In genomic region chr6:113677070-113677734, GRCm38 (mm10) we compare ENCODE assay signal across 13 mouse cellular contexts. TPM values are rescaled to one million over a fixed set of nuclear protein-coding genes. Genes with fewer than 3 reads are reported as not detected.
DNase-seq lines count a peak whose midpoint lies in the region; ATAC-seq and TF ChIP-seq lines count a peak whose summit lies in the region.
"Had no signal": no experiment of that assay in that cellular context is flagged by ENCODE, and none has a peak within 500 bp of the region (broad histone marks: within the 10 kb centered on the region; RNA-seq: fewer than 3 reads in every experiment).

No protein-coding gene starts in this region.

- no peaks in the 10 kb centered on the region for H3K27me3 ChIP-seq in hindbrain, embryonic 16.5 days (replicated peaks; ENCODE audit: control insufficient read depth, insufficient read depth, low read length)
- no peaks in the 10 kb centered on the region for H3K27me3 ChIP-seq in hindbrain, postnatal 0 days (ENCODE audit: insufficient read depth, low read length)
- H3K27me3 ChIP-seq: embryonic facial prominence, embryonic 13.5 days had no signal

- WGBS in hindbrain, embryonic 16.5 days, result 77% methylated on average over 14 of the region's 14 CpGs
- 80% methylated on average over 14 of the region's 14 CpGs for WGBS in hindbrain, postnatal 0 days

- in situ Hi-C loops in ES-E14 (cut with MboI; ENCODE audit: low sequenced_read_pairs in 2 of 2, unreplicated experiment in 2 of 2), result no loop called here

- peak; percentile 19 to 35; a peak in 1 of 4 replicates for ATAC-seq in hematopoietic stem cell, adult 5-6 weeks (replicated peaks in 1 of 2; ENCODE audit: insufficient read depth in 1 of 2, low FRiP score in 2 of 2, low TSS enrichment in 1 of 2, low read depth in 1 of 2, poor library complexity in 2 of 2, severe bottlenecking in 2 of 2)
- no peak for ATAC-seq in hindbrain, embryonic 16.5 days
- no peak for ATAC-seq in hindbrain, postnatal 0 days
- ATAC-seq: forebrain, embryonic 14.5 days had no signal

- no peaks in the 10 kb centered on the region for H3K9me3 ChIP-seq in ES-E14 (ENCODE audit: control insufficient read depth, insufficient read depth, low read depth, low read length)
- no peaks in the 10 kb centered on the region for H3K9me3 ChIP-seq in hindbrain, embryonic 16.5 days (ENCODE audit: control insufficient read depth, low read length)
- no peaks in the 10 kb centered on the region for H3K9me3 ChIP-seq in hindbrain, postnatal 0 days (ENCODE audit: low read length)
- H3K9me3 ChIP-seq: embryonic facial prominence, embryonic 13.5 days had no signal

- H3K27ac ChIP-seq in ES-E14 (ENCODE audit: insufficient read depth, low read depth, low read length, poor library complexity, severe bottlenecking), result peak overlapping the region; percentile 20; the same call in 1 of the 2 replicates
- H3K27ac ChIP-seq in hindbrain, embryonic 16.5 days (ENCODE audit: low read depth, low read length), result no peak overlapping the region
- H3K27ac ChIP-seq in hindbrain, postnatal 0 days, result no peak overlapping the region
- H3K27ac ChIP-seq: embryonic facial prominence, embryonic 13.5 days; hindbrain, embryonic 14.5 days; left cerebral cortex, adult 2 months; liver, embryonic 14.5 days had no signal

- H3K4me1 ChIP-seq in ES-E14 (ENCODE audit: control insufficient read depth in 2 of 2, insufficient read depth in 2 of 2, low read length in 2 of 2, poor library complexity in 1 of 2), result peaks cover 2 to 20% of the 10 kb centered on the region in 2 experiments; a peak in 2 of 4 replicates
- H3K4me1 ChIP-seq in hindbrain, embryonic 16.5 days (ENCODE audit: control insufficient read depth, insufficient read depth, low read depth, low read length), result no peaks in the 10 kb centered on the region
- H3K4me1 ChIP-seq in hindbrain, postnatal 0 days (ENCODE audit: insufficient read depth, low read length), result no peaks in the 10 kb centered on the region
- H3K4me1 ChIP-seq: embryonic facial prominence, embryonic 13.5 days had no signal

- H3K9ac ChIP-seq in ES-E14 (ENCODE audit: insufficient read depth, low read depth, low read length, poor library complexity, severe bottlenecking), result no peak overlapping the region
- H3K9ac ChIP-seq in hindbrain, embryonic 16.5 days (ENCODE audit: low read depth, low read length), result no peak overlapping the region
- H3K9ac ChIP-seq in hindbrain, postnatal 0 days (replicated peaks; ENCODE audit: low read length), result no peak overlapping the region
- H3K9ac ChIP-seq: embryonic facial prominence, embryonic 13.5 days; hindbrain, embryonic 14.5 days; liver, embryonic 14.5 days had no signal

- peak; percentile 63 for DNase-seq in layer of hippocampus, adult 11-12 months (ENCODE audit: low spot score)
- DNase-seq in layer of hippocampus, adult 9-10 months (ENCODE audit: low spot score), result no peak
- no peak for DNase-seq in ES-E14 (ENCODE audit: low read depth, low spot score)
- DNase-seq in monocyte, adult 2 months (ENCODE audit: low read depth in 1 of 2, low spot score in 2 of 2), result peak; percentile 85 to 89
- no peak for DNase-seq in hindbrain, postnatal 0 days (ENCODE audit: low spot score)
- DNase-seq: cerebellum, adult 11 months had no signal

- TF ChIP-seq CTCF in hindbrain, postnatal 0 days (IDR thresholded peaks at IDR 0.05; ENCODE audit: low read depth), result no peak

- no peaks in the 10 kb centered on the region for H3K36me3 ChIP-seq in ES-E14 (ENCODE audit: control insufficient read depth, insufficient read depth, low read length, poor library complexity, severe bottlenecking)
- no peaks in the 10 kb centered on the region for H3K36me3 ChIP-seq in hindbrain, embryonic 16.5 days (ENCODE audit: control insufficient read depth, insufficient read depth, low read length)
- H3K36me3 ChIP-seq in hindbrain, postnatal 0 days (ENCODE audit: insufficient read depth, low read length), result no peaks in the 10 kb centered on the region
- H3K36me3 ChIP-seq: embryonic facial prominence, embryonic 13.5 days had no signal

- no peak overlapping the region for H3K4me3 ChIP-seq in ES-E14 (ENCODE audit: insufficient read depth in 1 of 2, low read depth in 1 of 2, low read length in 2 of 2, poor library complexity in 1 of 2, severe bottlenecking in 1 of 2)
- no peak overlapping the region for H3K4me3 ChIP-seq in hindbrain, embryonic 16.5 days (ENCODE audit: low read length)
- no peak overlapping the region for H3K4me3 ChIP-seq in hindbrain, postnatal 0 days (ENCODE audit: low read length)
- H3K4me3 ChIP-seq: embryonic facial prominence, embryonic 13.5 days; left cerebral cortex, adult 2 months had no signal

- H3K4me2 ChIP-seq in hindbrain, embryonic 16.5 days (ENCODE audit: low read length), result no peak overlapping the region
- no peak overlapping the region for H3K4me2 ChIP-seq in hindbrain, postnatal 0 days (ENCODE audit: low read depth, low read length)
- H3K4me2 ChIP-seq: embryonic facial prominence, embryonic 13.5 days; hindbrain, embryonic 14.5 days had no signal

TF ChIP-seq in ES-E14, 5 proteins besides CTCF, POLR2A, EP300 and RAD21:
- TF ChIP-seq MAFK (IDR thresholded peaks at IDR 0.05; ENCODE audit: insufficient read depth, low read depth, low read length) (no peak), CHD2 (IDR thresholded peaks at IDR 0.05; ENCODE audit: low read depth, low read length) (no peak), ZNF384 (IDR thresholded peaks at IDR 0.05; ENCODE audit: low read depth, low read length) (no peak), ZC3H11A (IDR thresholded peaks at IDR 0.05; ENCODE audit: borderline replicate concordance, low read depth, low read length) (no peak), HCFC1 (IDR thresholded peaks at IDR 0.05; ENCODE audit: borderline replicate concordance, insufficient read depth, low read length) (no peak)

RNA-seq across cellular contexts. Expression of gene Tatdn2, which starts 19.6 kb away (rescaled TPM):
- 62.6 and 70.6 TPM in 2 replicates for total RNA-seq in ES-E14 (2012; rRNA removed)
- 120 and 137 TPM in 2 replicates for total RNA-seq in hematopoietic stem cell, adult 5-6 weeks (2017)
- 0.56 and 1.3 TPM in 2 replicates for polyA plus RNA-seq in hindbrain, embryonic 16.5 days (2015; fragmentation: Nextera tagmentation; extraction: Ambion mirVana)
- total RNA-seq in hindbrain, postnatal 0 days (2014; rRNA removed), result 52.2 and 55.5 TPM in 2 replicates
- 0.89 and 1.6 TPM in 2 replicates for polyA plus RNA-seq in hindbrain, postnatal 0 days (2015; fragmentation: Nextera tagmentation; extraction: Ambion mirVana)

RNA-seq across cellular contexts. Expression of gene Irak2, which starts 38.9 kb away (rescaled TPM):
- total RNA-seq in ES-E14 (2012; rRNA removed), result 12.6 and 22.0 TPM in 2 replicates
- total RNA-seq in hematopoietic stem cell, adult 5-6 weeks (2017), result 20.7 and 30.8 TPM in 2 replicates
- polyA plus RNA-seq in hindbrain, embryonic 16.5 days (2015; fragmentation: Nextera tagmentation; extraction: Ambion mirVana), result 2.6 and 2.8 TPM in 2 replicates
- total RNA-seq in hindbrain, postnatal 0 days (2014; rRNA removed), result 12.1 and 13.9 TPM in 2 replicates
- 4.6 and 4.8 TPM in 2 replicates for polyA plus RNA-seq in hindbrain, postnatal 0 days (2015; fragmentation: Nextera tagmentation; extraction: Ambion mirVana)

RNA-seq across cellular contexts. Expression of gene Ghrl, which starts 42.5 kb away (rescaled TPM):
- 1.8 and 2.3 TPM in 2 replicates for total RNA-seq in ES-E14 (2012; rRNA removed)
- not detected in 2 replicates for total RNA-seq in hematopoietic stem cell, adult 5-6 weeks (2017)
- 0.93 and 1.2 TPM in 2 replicates for polyA plus RNA-seq in hindbrain, embryonic 16.5 days (2015; fragmentation: Nextera tagmentation; extraction: Ambion mirVana)
- total RNA-seq in hindbrain, postnatal 0 days (2014; rRNA removed), result not detected in 2 replicates
- polyA plus RNA-seq in hindbrain, postnatal 0 days (2015; fragmentation: Nextera tagmentation; extraction: Ambion mirVana), result 0.28 and 0.51 TPM in 2 replicates

RNA-seq across cellular contexts. Expression of gene Vhl, which starts 53.4 kb away (rescaled TPM):
- 13.2 and 13.9 TPM in 2 replicates for total RNA-seq in ES-E14 (2012; rRNA removed)
- total RNA-seq in hematopoietic stem cell, adult 5-6 weeks (2017), result 13.5 and 18.6 TPM in 2 replicates
- polyA plus RNA-seq in hindbrain, embryonic 16.5 days (2015; fragmentation: Nextera tagmentation; extraction: Ambion mirVana), result 73.0 and 74.5 TPM in 2 replicates
- 95.7 and 95.9 TPM in 2 replicates for total RNA-seq in hindbrain, postnatal 0 days (2014; rRNA removed)
- polyA plus RNA-seq in hindbrain, postnatal 0 days (2015; fragmentation: Nextera tagmentation; extraction: Ambion mirVana), result 65.4 and 66.8 TPM in 2 replicates

Comparison
In these comparisons a context has a peak if more than half of its experiments do, and no peak if none do; other contexts are left out.
1. DNase-seq: peak in layer of hippocampus, adult 11-12 months (single experiment) and monocyte, adult 2 months (2 of 2); none in layer of hippocampus, adult 9-10 months (single experiment), ES-E14 (single experiment) and hindbrain, postnatal 0 days (single experiment).
2. ATAC-seq: peak in hematopoietic stem cell, adult 5-6 weeks (2 of 2); none in hindbrain, embryonic 16.5 days (single experiment) and hindbrain, postnatal 0 days (single experiment).